Mouse (Mus musculus): Measurements from ENCODE around the gene Rfng.
"Not testable (repeated sequence)": the region's sequence is repeated elsewhere in the genome, so short reads cannot be mapped to it uniquely, and the experiment has no call there.

Gene Rfng

GRCm38 (mm10) chr11:120773463-120774190, 10.4 kb downstream of the Rfng start:
- no peak for DNase-seq (ENCODE audit: low read depth, low spot score)

- DNase-seq (ENCODE audit: low read depth, low spot score): no peak
These were observed 11.3 kb downstream of the Rfng start for GRCm38 (mm10) chr11:120772749-120773148.

GRCm38 (mm10) chr11:120768206-120768605, 15.8 kb downstream of the Rfng start:
- no peak for DNase-seq (ENCODE audit: low read depth, low spot score)

- DNase-seq (ENCODE audit: low read depth, low spot score): not testable (repeated sequence)
These were observed 17.0 kb downstream of the Rfng start for GRCm38 (mm10) chr11:120767023-120767422.

GRCm38 (mm10) chr11:120763121-120763999, 20.6 kb downstream of the Rfng start:
- DNase-seq (ENCODE audit: low read depth, low spot score): not testable (repeated sequence)

GRCm38 (mm10) chr11:120762672-120763041, 21.4 kb downstream of the Rfng start, which contains the start of gene Hmga1b:
Hmga1b (plus strand) TSS chr11:120762794.
- DNase-seq (ENCODE audit: low read depth, low spot score): not testable (repeated sequence)

GRCm38 (mm10) chr11:120761811-120762671, 22.0 kb downstream of the Rfng start:
- DNase-seq (ENCODE audit: low read depth, low spot score): no peak

GRCm38 (mm10) chr11:120760236-120760635, 23.8 kb downstream of the Rfng start:
- no peak for DNase-seq (ENCODE audit: low read depth, low spot score)

- no peak for DNase-seq (ENCODE audit: low read depth, low spot score)
These were observed 32.4 kb downstream of the Rfng start for GRCm38 (mm10) chr11:120751606-120752005.

GRCm38 (mm10) chr11:120749430-120749829, 34.6 kb downstream of the Rfng start:
- peak; percentile 77 for DNase-seq (ENCODE audit: low read depth, low spot score)

- DNase-seq (ENCODE audit: low read depth, low spot score): no peak
These were observed 36.0 kb downstream of the Rfng start for GRCm38 (mm10) chr11:120747974-120748373.

GRCm38 (mm10) chr11:120744121-120744701, 39.8 kb downstream of the Rfng start:
- DNase-seq (ENCODE audit: low read depth, low spot score): no peak

GRCm38 (mm10) chr11:120740981-120741380, 43.0 kb downstream of the Rfng start:
- DNase-seq (ENCODE audit: low read depth, low spot score): no peak

- no peak for DNase-seq (ENCODE audit: low read depth, low spot score)
These were observed 47.6 kb downstream of the Rfng start for GRCm38 (mm10) chr11:120736424-120736823.

GRCm38 (mm10) chr11:120733521-120733920, 50.5 kb downstream of the Rfng start:
- no peak for DNase-seq (ENCODE audit: low read depth, low spot score)

GRCm38 (mm10) chr11:120731858-120732680, 51.9 kb downstream of the Rfng start, which contains the start of gene Cbr2:
Cbr2 (minus strand) TSS chr11:120732114.
- DNase-seq (ENCODE audit: low read depth, low spot score): no peak

- no peak for DNase-seq (ENCODE audit: low read depth, low spot score)
These were observed 52.6 kb downstream of the Rfng start for GRCm38 (mm10) chr11:120731395-120731794.
